Comparison of ENCODE assay signal across 8 mouse cellular contexts in the genomic region with DNA sequence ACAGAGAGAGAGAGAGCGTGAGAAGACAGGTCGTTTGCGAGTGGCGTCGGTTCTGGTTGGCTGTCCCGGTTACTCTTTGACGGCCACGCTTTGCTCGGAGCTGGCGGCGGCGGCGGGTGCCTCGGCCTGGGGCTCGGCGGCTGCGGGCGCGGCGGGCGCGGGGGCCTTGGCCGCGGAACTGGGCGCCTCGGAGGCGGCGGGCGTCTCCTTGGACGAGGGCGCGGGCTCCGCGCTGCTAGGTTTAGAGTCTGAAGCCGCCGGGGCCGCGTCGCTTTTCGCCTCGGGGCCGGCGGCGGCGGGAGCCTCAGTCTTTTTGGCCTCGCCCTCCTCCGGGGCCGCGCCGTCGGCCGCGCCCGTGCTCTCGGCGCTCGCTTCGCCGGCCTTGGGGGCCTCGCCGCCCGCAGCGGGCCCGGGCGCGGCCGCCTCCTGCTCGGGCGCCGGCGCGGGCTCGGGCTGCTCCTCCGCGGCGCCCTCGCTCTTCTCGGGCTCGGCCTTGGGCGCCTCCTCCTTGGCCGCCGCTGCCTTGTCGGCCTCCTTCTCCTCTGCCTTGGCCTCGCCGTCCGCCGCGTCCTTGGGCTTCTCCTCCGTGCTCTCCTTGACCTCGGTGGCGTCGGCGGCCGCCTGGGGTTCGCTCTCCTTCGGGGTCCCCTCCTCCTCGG. TPM values are rescaled to one million over a fixed set of nuclear protein-coding genes. Genes with fewer than 3 reads are reported as not detected.
DNase-seq lines count a peak whose midpoint lies in the region; ATAC-seq and TF ChIP-seq lines count a peak whose summit lies in the region.

No protein-coding gene starts in this region.

- no peaks in the 10 kb centered on the region; the same call in 1 of the 2 replicates for H3K9me3 ChIP-seq in lung, embryonic 14.5 days (ENCODE audit: low read depth, low read length)
- H3K9me3 ChIP-seq in limb, embryonic 14.5 days (ENCODE audit: control insufficient read depth, low read length), result no peaks in the 10 kb centered on the region
- H3K9me3 ChIP-seq in neural tube, embryonic 13.5 days, result no peaks in the 10 kb centered on the region

- no peak for TF ChIP-seq POLR2A in limb, embryonic 14.5 days (IDR thresholded peaks at IDR 0.05; ENCODE audit: borderline replicate concordance, extremely low read depth, insufficient read depth, insufficient read length)

- WGBS in lung, embryonic 14.5 days, result 23% methylated on average over 84 of the region's 97 CpGs
- 29% methylated on average over 62 of the region's 97 CpGs for WGBS in limb, embryonic 14.5 days
- WGBS in neural tube, embryonic 13.5 days, result 6% methylated on average over 86 of the region's 97 CpGs

- no peak for TF ChIP-seq CTCF in lung, embryonic 14.5 days (IDR thresholded peaks at IDR 0.05; ENCODE audit: low read depth)

- no peaks in the 10 kb centered on the region for H3K4me1 ChIP-seq in lung, embryonic 14.5 days (ENCODE audit: insufficient read depth)
- H3K4me1 ChIP-seq in limb, embryonic 14.5 days (ENCODE audit: control insufficient read depth, insufficient read depth, low read length), result 0 out of 2 replicates have a peak, but pooled peaks cover 2% of the 10 kb centered on the region
- H3K4me1 ChIP-seq in neural tube, embryonic 13.5 days (replicated peaks), result peaks cover 86% of the 10 kb centered on the region

- peak overlapping the region; percentile 63 for H3K4me2 ChIP-seq in lung, embryonic 14.5 days
- peak overlapping the region; percentile 48 for H3K4me2 ChIP-seq in limb, embryonic 14.5 days (replicated peaks; ENCODE audit: low read depth, low read length, severe bottlenecking)
- H3K4me2 ChIP-seq in neural tube, embryonic 13.5 days, result peak overlapping the region; percentile 55

- peak; percentile 65 for ATAC-seq in lung, embryonic 14.5 days (ENCODE audit: insufficient read depth)
- ATAC-seq in limb, embryonic 14.5 days (ENCODE audit: low FRiP score, low read depth), result peak; percentile 23; the same call in 1 of the 2 replicates
- ATAC-seq in neural tube, embryonic 13.5 days (ENCODE audit: low read depth), result peak; percentile 32

- H3K36me3 ChIP-seq in lung, embryonic 14.5 days (ENCODE audit: insufficient read depth), result peaks cover 14% of the 10 kb centered on the region
- peaks cover 19% of the 10 kb centered on the region for H3K36me3 ChIP-seq in limb, embryonic 14.5 days (ENCODE audit: control insufficient read depth, insufficient read depth, low read length)
- peaks cover 16% of the 10 kb centered on the region for H3K36me3 ChIP-seq in neural tube, embryonic 13.5 days

- H3K27me3 ChIP-seq in lung, embryonic 14.5 days (ENCODE audit: insufficient read depth, low read length), result no peaks in the 10 kb centered on the region
- no peaks in the 10 kb centered on the region for H3K27me3 ChIP-seq in limb, embryonic 14.5 days (ENCODE audit: control insufficient read depth, insufficient read depth, low read length)
- H3K27me3 ChIP-seq in neural tube, embryonic 13.5 days, result no peaks in the 10 kb centered on the region

- peak overlapping the region; percentile 55 for H3K9ac ChIP-seq in lung, embryonic 14.5 days
- peak overlapping the region; percentile 59 for H3K9ac ChIP-seq in limb, embryonic 14.5 days (ENCODE audit: low read depth, low read length, severe bottlenecking)
- peak overlapping the region; percentile 76 for H3K9ac ChIP-seq in neural tube, embryonic 13.5 days

- H3K27ac ChIP-seq in lung, embryonic 14.5 days (ENCODE audit: low read depth), result no peak overlapping the region
- H3K27ac ChIP-seq in limb, embryonic 14.5 days (replicated peaks; ENCODE audit: low read depth, low read length), result 0 out of 2 replicates have a peak overlapping the region, but pooled peaks have one; percentile 33
- H3K27ac ChIP-seq in neural tube, embryonic 13.5 days (replicated peaks), result peak overlapping the region; percentile 82

- DNase-seq in lung, embryonic 14.5 days, result peak; percentile 47
- no peak for DNase-seq in lung, postnatal 25 days (ENCODE audit: low spot score)
- peak; percentile 62 for DNase-seq in embryo, embryonic 11 days
- DNase-seq in heart, postnatal 4 days, result peak; percentile 31
- no peak for DNase-seq in limb, embryonic 14.5 days (ENCODE audit: low spot score)
- DNase-seq in Muller cell, postnatal 12 days (ENCODE audit: inconsistent ontology term), result no peak
- DNase-seq in MN1 (ENCODE audit: low spot score), result no peak

- H3K4me3 ChIP-seq in lung, embryonic 14.5 days (ENCODE audit: low read depth, low read length), result peak overlapping the region; percentile 31
- peak overlapping the region; percentile 34 for H3K4me3 ChIP-seq in limb, embryonic 14.5 days (replicated peaks; ENCODE audit: low read length)
- H3K4me3 ChIP-seq in neural tube, embryonic 13.5 days, result peak overlapping the region; percentile 33

RNA-seq across cellular contexts. Expression of a gene that starts 49.3 kb away (rescaled TPM):
- 34.5 and 37.8 TPM in 2 replicates for polyA plus RNA-seq in lung, embryonic 14.5 days (2014; fragmentation: Nextera tagmentation; extraction: Ambion mirVana)
- 10 to 100 TPM; 13.7 to 15.5 TPM for total RNA-seq in heart, postnatal 4 days (2021)
- 108 and 123 TPM in 2 replicates for polyA plus RNA-seq in limb, embryonic 14.5 days (2012; rRNA removed)
- 64.9 and 71.9 TPM in 2 replicates for polyA plus RNA-seq in limb, embryonic 14.5 days (2014; fragmentation: Nextera tagmentation; extraction: Ambion mirVana)
- 311 and 351 TPM in 2 replicates for polyA plus RNA-seq in neural tube, embryonic 13.5 days (2015; fragmentation: Nextera tagmentation; extraction: Ambion mirVana)

Comparison
In these comparisons a context has a peak if more than half of its experiments do, and no peak if none do; other contexts are left out.
1. DNase-seq: peak in lung, embryonic 14.5 days (single experiment), embryo, embryonic 11 days (single experiment) and heart, postnatal 4 days (single experiment); none in lung, postnatal 25 days (single experiment), limb, embryonic 14.5 days (single experiment), Muller cell, postnatal 12 days (single experiment) and MN1 (single experiment).
2. Peak in every context shown above with its lines, with median percentiles within 50 percentile points of each other: ATAC-seq, H3K4me2 ChIP-seq, H3K4me3 ChIP-seq and H3K9ac ChIP-seq.